Mouse (Mus musculus): Measurements from ENCODE around the gene Aifm2. TPM values are rescaled to one million over a fixed set of nuclear protein-coding genes. Genes with fewer than 3 reads are reported as not detected.

The Aifm2 gene
- total and polyA plus RNA-seq, 3 experiments = 11.2 to 17.9 (median 12.4) TPM

DNA sequence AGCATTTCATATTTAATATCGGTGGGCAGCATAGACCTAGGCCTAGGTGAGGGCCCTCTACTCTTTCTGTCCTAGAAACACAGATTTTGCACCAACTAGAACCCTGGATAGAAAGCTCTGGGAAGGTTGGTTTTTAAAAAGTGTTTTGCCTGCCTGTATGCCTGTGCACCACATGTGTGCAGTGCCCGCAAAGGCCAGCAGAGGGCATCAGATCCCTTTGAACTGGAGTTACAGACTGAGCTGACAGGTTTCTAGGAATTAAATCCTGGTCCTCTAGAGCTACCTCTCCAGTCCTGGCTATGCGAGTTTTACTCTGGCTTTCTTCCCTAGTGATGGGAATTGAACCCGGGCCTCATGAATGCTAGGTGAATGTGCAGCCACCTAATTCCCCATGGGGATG lies 30.1 kb downstream of the Aifm2 start (continued):
- TF ChIP-seq KAT2A (IDR thresholded peaks at IDR 0.05; ENCODE audit: insufficient replicate concordance, low read length) = no peak
- TF ChIP-seq ZKSCAN1 (IDR thresholded peaks at IDR 0.05; ENCODE audit: borderline replicate concordance, low read depth, low read length) = no peak
- TF ChIP-seq ZNF384 (IDR thresholded peaks at IDR 0.05; ENCODE audit: low read depth, low read length) = no peak
- TF ChIP-seq USF1 (IDR thresholded peaks at IDR 0.05; ENCODE audit: low read depth, low read length) = no peak

GRCm38 (mm10) chr10:61747302-61747701 lies 32.2 kb downstream of the Aifm2 start:
- Histone ChIP-seq H3K27ac (ENCODE audit: insufficient read depth, low read depth) (no peak overlapping the region), H3K4me3 (replicated peaks in 1 of 3; ENCODE audit: low read depth in 2 of 3, low read length in 2 of 3, poor library complexity in 1 of 3) (no peak overlapping the region), H3K4me2 (ENCODE audit: insufficient read depth, low read depth, poor library complexity, severe bottlenecking) (no peak overlapping the region), H3K79me2 (replicated peaks; ENCODE audit: control insufficient read depth, extremely low read depth, insufficient read depth, poor library complexity, severe bottlenecking) (no peaks in the 10 kb centered on the region), H3K9me3 (replicated peaks; ENCODE audit: low read length) (peaks cover 9% of the 10 kb centered on the region), H3K4me1 (ENCODE audit: control insufficient read depth in 1 of 2, insufficient read depth in 2 of 2) (peaks cover 6 to 15% of the 10 kb centered on the region in 2 experiments), H3K27me3 (replicated peaks) (peaks cover 4% of the 10 kb centered on the region), H3K9ac (ENCODE audit: insufficient read depth, low read depth) (no peak overlapping the region), H3K36me3 (replicated peaks in 1 of 2; ENCODE audit: control insufficient read depth in 1 of 2, insufficient read depth in 1 of 2, low read length in 1 of 2) (no peaks in the 10 kb centered on the region)
- DNase-seq (ENCODE audit: extremely low read depth) = no peak
- dilution Hi-C loops (cut with MboI; ENCODE audit: extremely low pct_ligation_motif_present, extremely low pct_unique_long_range_greater_than_20kb, low sequenced_read_pairs) = no loop called here
- no peak for TF ChIP-seq JUN (IDR thresholded peaks at IDR 0.05; ENCODE audit: insufficient read depth, low read depth, low read length)
- TF ChIP-seq UBTF (IDR thresholded peaks at IDR 0.05; ENCODE audit: low read depth, low read length) = no peak
- TF ChIP-seq USF1 (IDR thresholded peaks at IDR 0.05; ENCODE audit: low read depth, low read length) = no peak
- TF ChIP-seq ZMIZ1 (IDR thresholded peaks at IDR 0.05; ENCODE audit: low read depth, low read length) = no peak
- TF ChIP-seq MAZ (IDR thresholded peaks at IDR 0.05; ENCODE audit: low read depth, low read length) = no peak
- no peak for TF ChIP-seq BHLHE40 (IDR thresholded peaks at IDR 0.05; ENCODE audit: low read depth, low read length)
- no peak for TF ChIP-seq USF2 (conservative IDR thresholded peaks at IDR 0.05; ENCODE audit: low read depth, low read length)
- no peak for TF ChIP-seq MEF2A (IDR thresholded peaks at IDR 0.05; ENCODE audit: borderline replicate concordance, low read depth, low read length)
- no peak for TF ChIP-seq NRF1 (IDR thresholded peaks at IDR 0.05; ENCODE audit: low read depth, low read length)
- TF ChIP-seq POLR2AphosphoS2 (IDR thresholded peaks at IDR 0.05; ENCODE audit: low read depth, low read length) = no peak
- TF ChIP-seq CHD2 (IDR thresholded peaks at IDR 0.05; ENCODE audit: low read length) = no peak
- TF ChIP-seq CHD1 (IDR thresholded peaks at IDR 0.05; ENCODE audit: low read depth, low read length) = no peak
- no peak for TF ChIP-seq MAX (IDR thresholded peaks at IDR 0.05; ENCODE audit: low read length)
- TF ChIP-seq RCOR1 (conservative IDR thresholded peaks at IDR 0.05; ENCODE audit: low read depth, low read length) = no peak
- TF ChIP-seq MXI1 (IDR thresholded peaks at IDR 0.05; ENCODE audit: low read depth, low read length) = no peak
- TF ChIP-seq GABPA (IDR thresholded peaks at IDR 0.05; ENCODE audit: insufficient replicate concordance, low read depth, low read length) = no peak
- TF ChIP-seq ETS1 (conservative IDR thresholded peaks at IDR 0.05; ENCODE audit: low read depth, low read length) = no peak
- no peak for TF ChIP-seq CTCF (conservative IDR thresholded peaks at IDR 0.05 in 1 of 2, IDR thresholded peaks at IDR 0.05 in 1 of 2; ENCODE audit: low read depth in 2 of 2, low read length in 2 of 2)
- TF ChIP-seq POLR2A (IDR thresholded peaks at IDR 0.05; ENCODE audit: low read depth, low read length) = no peak
- in situ Hi-C loops (cut with MboI; ENCODE audit: low pct_ligation_motif_present, low pct_unique_long_range_greater_than_20kb, low sequenced_read_pairs) = no loop called here

Data from CH12.LX (cell line).